Mouse (Mus musculus) C2C12 (cell line): ENCODE measurements around the gene Fam192a. TPM values are rescaled to one million over a fixed set of nuclear protein-coding genes. Genes with fewer than 3 reads are reported as not detected.

Source experiments
- H3K27me3 ChIP-seq: one replicate; pipeline ENCODE4 v1.6.1; 2011; ENCODE audit not compliant: control insufficient read depth, insufficient read depth, insufficient read length
- H3K36me3 ChIP-seq: one replicate; pipeline ENCODE4 v1.6.1; 2011; ENCODE audit not compliant: control insufficient read depth, insufficient read depth
- H3K4me3 ChIP-seq: one replicate; pipeline ENCODE4 v1.5.1; 2011; ENCODE audit warnings: mild to moderate bottlenecking, control low read depth; ENCODE audit not compliant: poor library complexity, insufficient read depth, severe bottlenecking
- H3K79me2 ChIP-seq: one replicate; pipeline ENCODE4 v1.6.1; 2011; ENCODE audit not compliant: control insufficient read depth, insufficient read depth
- H3K79me3 ChIP-seq: one replicate; pipeline ENCODE4 v1.6.1; 2011; ENCODE audit warnings: low read depth, control low read depth
- H3ac ChIP-seq: one replicate; pipeline ENCODE3; 2011; ENCODE audit warnings: low read depth; ENCODE audit not compliant: control insufficient read depth, insufficient read length
- CEBPB ChIP-seq: IDR thresholded peaks from one replicate; pipeline ENCODE4 v1.6.1; 2011; ENCODE audit warnings: low read depth, mild to moderate bottlenecking, control low read depth, moderate library complexity
- CTCF ChIP-seq: IDR thresholded peaks from one replicate; pipeline ENCODE4 v1.5.1; 2011; ENCODE audit not compliant: control insufficient read depth, insufficient read depth, insufficient read length
- FOSL1 ChIP-seq: IDR thresholded peaks from one replicate; pipeline ENCODE4 v1.8.0; 2011; ENCODE audit warnings: mild to moderate bottlenecking, low read length; ENCODE audit not compliant: poor library complexity, insufficient read depth, severe bottlenecking
- MAX ChIP-seq: IDR thresholded peaks from one replicate; pipeline ENCODE4 v1.6.1; 2011; ENCODE audit warnings: mild to moderate bottlenecking, control low read depth
- MYOD1 ChIP-seq: IDR thresholded peaks from one replicate; pipeline ENCODE4 v1.6.1; 2011; ENCODE audit warnings: low read depth; ENCODE audit not compliant: control insufficient read depth, insufficient read length
- MYOG ChIP-seq: IDR thresholded peaks from one replicate; pipeline ENCODE4 v1.6.1; 2011; ENCODE audit not compliant: control insufficient read depth, insufficient read length; ENCODE audit errors: extremely low read depth
- USF1 ChIP-seq: IDR thresholded peaks from one replicate; pipeline ENCODE4 v1.6.1; 2011; ENCODE audit warnings: low read depth, mild to moderate bottlenecking, control low read depth, moderate library complexity
- polyA plus RNA-seq: library from polyadenylated mRNA; unstranded; fragments of >200 nt; fragmentation: generic; extraction: Trizol; gene quantifications from one replicate; pipeline ENCODE4 v1.2.1, GENCODE M21; 2012; ENCODE audit warnings: missing spikeins

Gene Fam192a
- polyA plus RNA-seq, 1 experiment: 23.6 TPM

DNA sequence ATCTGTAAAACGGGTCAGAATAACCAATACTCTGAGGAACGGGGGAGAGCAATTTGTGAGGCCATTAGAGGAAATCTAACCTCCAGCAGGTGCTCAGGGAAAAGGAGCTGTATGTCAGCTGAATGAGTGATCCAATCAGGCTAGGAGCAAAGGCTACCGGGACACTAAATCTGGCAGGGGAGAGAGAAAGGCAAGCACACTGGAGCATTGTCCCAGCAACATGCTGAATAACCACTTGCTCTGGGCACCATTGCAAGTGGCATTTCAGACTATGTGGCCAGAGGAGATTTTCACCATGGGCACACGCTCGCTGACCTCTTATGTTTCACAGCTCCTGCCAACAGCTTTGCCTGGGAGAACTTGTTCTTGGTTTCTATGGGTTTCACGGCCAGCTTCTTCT is 19.2 kb downstream of the Fam192a start:
- Histone ChIP-seq H3K4me3 (no peak overlapping the region), H3K79me2 (no peaks in the 10 kb centered on the region), H3K36me3 (peaks cover 63% of the 10 kb centered on the region), H3K79me3 (no peaks in the 10 kb centered on the region), H3K27me3 (no peaks in the 10 kb centered on the region), H3ac (no peak overlapping the region)
- no peak for TF ChIP-seq MYOG
- no peak for TF ChIP-seq USF1
- no peak for TF ChIP-seq CTCF
- no peak for TF ChIP-seq MAX
- no peak for TF ChIP-seq MYOD1
- TF ChIP-seq FOSL1: no peak
- TF ChIP-seq CEBPB: no peak

DNA sequence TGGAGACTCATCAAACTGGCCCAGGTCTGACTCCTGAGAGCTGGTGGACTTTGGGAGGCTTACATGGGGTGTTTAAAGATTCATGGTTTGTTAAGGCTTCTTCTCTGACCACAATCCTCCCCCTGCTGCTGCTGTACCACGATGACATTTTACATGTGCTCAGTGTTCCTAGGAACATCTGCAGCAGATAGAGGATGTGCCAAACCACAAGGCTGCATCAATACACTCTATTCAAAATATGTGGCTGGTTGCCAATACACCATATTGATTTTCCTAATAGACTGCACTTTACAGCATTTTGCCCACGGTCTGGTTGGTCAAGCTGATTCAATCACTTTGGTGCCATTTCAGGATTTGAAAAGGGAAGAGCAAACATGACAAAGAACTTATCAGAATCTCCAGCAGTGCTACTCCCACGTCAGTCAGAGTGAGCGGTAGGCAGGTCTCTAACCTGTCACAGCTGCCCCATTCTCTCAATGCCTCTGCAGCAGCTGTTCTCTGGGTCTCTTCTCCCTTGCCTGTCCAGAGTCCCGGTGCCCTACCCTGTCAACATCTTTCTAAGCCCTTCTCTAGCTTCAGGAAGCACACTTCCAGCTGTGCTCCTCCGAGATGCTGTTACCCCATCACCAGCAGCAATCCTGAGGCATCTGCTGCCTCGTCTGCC is 19.8 kb downstream of the Fam192a start:
- Histone ChIP-seq H3K27me3 (no peaks in the 10 kb centered on the region), H3K4me3 (no peak overlapping the region), H3K79me3 (no peaks in the 10 kb centered on the region), H3ac (no peak overlapping the region), H3K36me3 (peaks cover 62% of the 10 kb centered on the region), H3K79me2 (no peaks in the 10 kb centered on the region)
- TF ChIP-seq MYOD1: peak; percentile 36
- no peak for TF ChIP-seq MAX

DNA sequence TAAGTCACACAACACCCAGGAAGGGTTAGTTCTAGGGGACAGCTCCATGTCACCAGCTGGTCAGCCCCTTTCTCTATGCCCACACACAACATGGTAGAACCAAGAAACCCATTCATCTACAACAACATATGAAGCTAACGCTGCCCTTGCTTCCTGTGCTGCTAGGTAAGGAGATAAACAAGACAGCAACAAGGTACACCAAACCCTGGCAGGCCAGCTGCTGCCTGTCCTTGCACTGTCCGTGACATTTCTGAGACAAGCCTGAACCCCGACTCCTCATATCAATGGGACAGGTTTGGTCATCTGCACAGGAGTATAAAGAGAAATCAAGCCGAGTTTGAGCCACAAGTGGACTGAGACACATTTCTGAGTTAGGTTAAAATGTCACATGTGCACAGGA is 26.6 kb downstream of the Fam192a start:
- no peaks in the 10 kb centered on the region for H3K27me3 ChIP-seq
- H3K79me3 ChIP-seq: no peaks in the 10 kb centered on the region
- no peak overlapping the region for H3ac ChIP-seq
- no peaks in the 10 kb centered on the region for H3K79me2 ChIP-seq
- TF ChIP-seq MYOD1 (no peak), USF1 (no peak), MYOG (no peak), FOSL1 (no peak), CEBPB (no peak), MAX (no peak), CTCF (no peak)
- peaks cover 58% of the 10 kb centered on the region for H3K36me3 ChIP-seq
- H3K4me3 ChIP-seq: no peak overlapping the region

DNA sequence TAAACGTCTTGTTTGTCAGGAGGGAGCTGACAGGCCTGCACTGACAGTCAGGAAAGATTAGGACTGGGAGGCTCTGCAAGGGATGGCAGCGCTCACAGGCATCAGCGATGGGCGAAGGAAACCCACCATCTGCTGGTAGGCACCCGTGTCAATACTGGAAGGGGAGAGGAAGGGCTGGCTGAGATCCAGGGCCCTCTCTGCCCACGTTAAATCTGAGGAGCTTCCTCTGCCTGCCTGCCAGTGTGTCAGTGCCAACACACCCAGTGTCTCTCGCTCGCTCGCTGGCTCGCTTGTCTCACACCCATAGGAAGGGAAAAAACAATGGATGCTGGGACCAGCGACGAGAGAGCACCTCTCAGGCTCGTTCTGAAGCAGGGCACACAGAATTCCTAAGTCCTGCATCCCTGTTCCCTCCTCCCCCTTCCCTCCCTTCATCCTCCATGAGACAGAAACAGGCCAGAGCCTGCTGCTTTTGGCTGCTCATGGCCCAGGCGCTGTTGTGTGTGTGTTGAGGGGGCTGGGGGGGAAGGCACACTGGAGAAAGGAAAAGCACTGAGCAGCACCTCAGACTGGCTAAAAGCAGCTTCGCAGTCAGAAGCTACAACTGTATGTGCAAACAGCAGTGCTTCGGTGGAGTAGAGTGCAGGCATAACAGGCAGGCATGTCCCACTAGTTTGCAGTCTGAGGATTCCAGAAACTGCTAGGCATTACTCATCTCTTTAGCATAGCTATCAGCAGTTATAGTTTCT is 27.5 kb downstream of the Fam192a start:
- H3K79me3 ChIP-seq: no peaks in the 10 kb centered on the region
- H3K4me3 ChIP-seq: no peak overlapping the region
- no peak overlapping the region for H3ac ChIP-seq
- no peak for TF ChIP-seq USF1
- TF ChIP-seq CTCF: no peak
- TF ChIP-seq MAX: no peak
- no peak for TF ChIP-seq FOSL1
- no peak for TF ChIP-seq MYOD1
- no peak for TF ChIP-seq CEBPB
- no peak for TF ChIP-seq MYOG
- H3K27me3 ChIP-seq: no peaks in the 10 kb centered on the region
- H3K36me3 ChIP-seq: peaks cover 56% of the 10 kb centered on the region
- no peaks in the 10 kb centered on the region for H3K79me2 ChIP-seq

GRCm38 (mm10) chr8:94571896-94572295 is 29.9 kb downstream of the Fam192a start:
- no peaks in the 10 kb centered on the region for H3K79me3 ChIP-seq
- peaks cover 57% of the 10 kb centered on the region for H3K36me3 ChIP-seq
- H3K4me3 ChIP-seq: no peak overlapping the region
- no peaks in the 10 kb centered on the region for H3K27me3 ChIP-seq
- no peak overlapping the region for H3ac ChIP-seq
- TF ChIP-seq MAX (no peak), CTCF (no peak), CEBPB (no peak), FOSL1 (no peak), MYOD1 (peak; percentile 12), MYOG (no peak), USF1 (no peak)
- H3K79me2 ChIP-seq: no peaks in the 10 kb centered on the region
